Mouse (Mus musculus): ENCODE data around the gene Eef1e1. TPM values are rescaled to one million over a fixed set of nuclear protein-coding genes. Genes with fewer than 3 reads are reported as not detected.

Gene Eef1e1
- polyA plus RNA-seq, 2 experiments = 21.4 to 44.4 TPM

DNA sequence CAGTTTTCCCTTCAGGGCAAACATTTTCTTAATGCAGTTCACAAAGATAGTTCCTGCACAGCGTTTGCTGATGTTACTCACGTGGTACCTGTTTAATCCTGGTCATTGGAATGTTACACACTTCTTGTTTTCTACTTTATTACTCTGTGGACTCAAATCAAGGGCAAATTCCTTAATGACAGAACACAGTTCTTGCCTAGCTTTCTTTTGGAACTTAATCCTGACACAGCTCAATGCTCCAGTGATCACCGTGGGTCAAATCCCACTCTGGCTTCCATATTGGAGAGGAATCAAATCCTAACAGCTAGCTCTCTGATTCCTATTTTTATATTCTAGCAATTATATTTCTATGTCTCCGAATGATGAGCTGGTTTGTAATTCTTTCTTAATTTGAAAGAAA is 62.4 kb downstream of the Eef1e1 start:
- Histone ChIP-seq H3K4me1 (ENCODE audit: control insufficient read depth, insufficient read depth, low read length) (peaks cover 6% of the 10 kb centered on the region; the same call in 1 of the 2 replicates), H3K4me2 (replicated peaks; ENCODE audit: low read depth, low read length, severe bottlenecking) (no peak overlapping the region), H3K9me3 (ENCODE audit: control insufficient read depth, low read length) (no peaks in the 10 kb centered on the region), H3K9ac (ENCODE audit: low read depth, low read length, severe bottlenecking) (no peak overlapping the region), H3K27ac (replicated peaks; ENCODE audit: low read depth, low read length) (no peak overlapping the region), H3K4me3 (replicated peaks; ENCODE audit: low read length) (no peak overlapping the region), H3K36me3 (ENCODE audit: control insufficient read depth, insufficient read depth, low read length) (no peaks in the 10 kb centered on the region), H3K27me3 (ENCODE audit: control insufficient read depth, insufficient read depth, low read length) (no peaks in the 10 kb centered on the region)
- no peak for TF ChIP-seq POLR2A (IDR thresholded peaks at IDR 0.05; ENCODE audit: borderline replicate concordance, extremely low read depth, insufficient read depth, insufficient read length)
- ATAC-seq (ENCODE audit: low FRiP score, low read depth) = no peak
- DNase-seq (ENCODE audit: low spot score) = no peak
- 72% methylated on average over 4 of the region's 4 CpGs for WGBS

Other genes with a start within 250 kb of the Eef1e1 start
- gene Txndc5, start 130.2 kb downstream of the Eef1e1 start, polyA plus RNA-seq (2012; rRNA removed) = 212 and 218 TPM in 2 replicates
- 342 and 345 TPM in 2 replicates for gene Txndc5, start 130.2 kb downstream of the Eef1e1 start, polyA plus RNA-seq (2014; fragmentation: Nextera tagmentation; extraction: Ambion mirVana)
- 6.8 and 7.3 TPM in 2 replicates for gene Bloc1s5, start 23.9 kb downstream of the Eef1e1 start, polyA plus RNA-seq (2012; rRNA removed)
- gene Bloc1s5, start 23.9 kb downstream of the Eef1e1 start, polyA plus RNA-seq (2014; fragmentation: Nextera tagmentation; extraction: Ambion mirVana) = 17.6 and 19.2 TPM in 2 replicates